Mouse (Mus musculus) small intestine, adult 2 months (tissue): Measurements from ENCODE around the gene Gm19935.

Experiments used
- CTCF ChIP-seq: fragments of 200-500 bp; IDR thresholded peaks from 2 replicates; pipeline ENCODE4 v1.5.1; 2012; ENCODE audit warnings: low read depth, mild to moderate bottlenecking, control low read depth, inconsistent platforms, low read length, moderate library complexity, mixed read lengths; ENCODE audit not compliant: insufficient replicate concordance, insufficient read length; ENCODE audit errors: extremely low read depth
- POLR2A ChIP-seq: fragments of 200-500 bp; IDR thresholded peaks from 2 replicates; pipeline ENCODE4 v1.6.1; 2012; ENCODE audit warnings: low read depth, mild to moderate bottlenecking, control low read depth, inconsistent platforms, low read length, moderate library complexity

GRCm38 (mm10) chr8:90817293-90817692 is at the start of gene Gm19935:
- TF ChIP-seq CTCF = no peak
- no peak for TF ChIP-seq POLR2A
